Mouse (Mus musculus) stomach, postnatal 0 days (tissue): ENCODE results near the gene Fbl.

Source experiments
- CTCF ChIP-seq: IDR thresholded peaks from 2 replicates; pipeline ENCODE4 v1.5.1; 2016; ENCODE audit warnings: antibody characterized with exemption, low read depth, mild to moderate bottlenecking, moderate library complexity
- EP300 ChIP-seq: optimal IDR thresholded peaks from 2 replicates; pipeline ENCODE3; 2016; ENCODE audit warnings: antibody characterized with exemption

DNA sequence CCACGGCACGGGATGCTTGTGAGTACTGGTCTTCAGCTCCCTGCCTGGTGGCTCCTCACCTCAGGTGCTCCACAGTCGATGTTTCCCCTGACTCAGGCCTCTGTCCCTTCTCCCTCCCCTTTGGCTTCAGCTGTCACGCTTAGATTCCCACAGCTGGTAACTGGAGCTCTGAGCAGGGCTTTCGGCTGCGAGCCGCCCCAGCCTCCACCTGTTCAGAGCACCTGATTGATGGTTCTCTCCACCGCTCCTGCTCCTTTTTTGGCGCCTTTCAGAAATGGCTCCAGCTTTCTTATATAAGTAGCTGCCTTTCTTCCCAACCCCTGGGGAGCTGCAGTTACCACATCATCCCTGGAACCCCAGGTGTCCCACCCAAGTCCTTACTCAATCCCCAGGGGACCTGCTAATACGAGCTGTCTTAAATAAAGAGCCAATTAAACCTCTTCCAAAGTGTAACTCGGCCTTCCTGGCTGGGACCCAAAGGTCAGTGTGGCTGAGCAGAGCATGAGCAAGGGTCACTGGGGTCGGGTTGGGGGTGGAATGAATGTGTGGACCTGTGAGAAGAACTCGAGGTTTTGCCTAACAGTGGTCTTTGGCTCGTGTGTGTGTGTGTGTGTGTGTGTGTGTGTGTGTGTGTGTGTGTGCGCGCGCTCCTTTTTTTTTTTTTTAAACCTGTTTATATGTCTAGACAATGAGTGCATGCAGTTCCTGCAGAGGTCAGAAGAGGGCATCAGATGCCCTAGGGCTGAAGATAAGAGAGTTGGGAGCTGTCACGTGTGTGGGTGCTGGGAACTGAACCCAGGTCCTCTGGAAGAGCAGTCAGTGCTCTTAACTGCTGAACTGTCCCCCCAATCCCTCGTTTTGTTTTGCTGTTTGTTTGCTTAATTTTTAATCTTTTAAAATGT, 33.9 kb downstream of the Fbl start:
- TF ChIP-seq CTCF: no peak
- TF ChIP-seq EP300: no peak
